Mouse (Mus musculus): ENCODE results near the gene Cenpl. TPM values are rescaled to one million over a fixed set of nuclear protein-coding genes. Genes with fewer than 3 reads are reported as not detected.
"Not testable (repeated sequence)": the region's sequence is repeated elsewhere in the genome, so short reads cannot be mapped to it uniquely, and the experiment has no call there.

Cenpl gene
- polyA plus RNA-seq (2016; fragmentation: Nextera tagmentation; extraction: Ambion mirVana): 36.2 and 40.7 TPM in 2 replicates

- peak; percentile 95 for DNase-seq (ENCODE audit: low spot score)
- H3K36me3 ChIP-seq (replicated peaks): peaks cover 13% of the 10 kb centered on the region
- H3K27ac ChIP-seq (replicated peaks): peak within 1 kb of the TSS; percentile 91
- peaks cover 32% of the 10 kb centered on the region for H3K4me1 ChIP-seq
- H3K9me3 ChIP-seq: no peaks in the 10 kb centered on the region
- peak within 1 kb of the TSS; percentile 83 for H3K4me3 ChIP-seq
- under 1% methylated on average over 57 of the region's 57 CpGs for WGBS
- no peaks in the 10 kb centered on the region for H3K27me3 ChIP-seq (replicated peaks; ENCODE audit: low read depth, poor library complexity, severe bottlenecking)
These were observed at the start of gene Cenpl, which contains the start of gene Dars2 for GRCm38 (mm10) chr1:161070352-161071271. Cenpl (plus strand) TSS chr1:161070713. Dars2 (minus strand) TSS chr1:161070658.

GRCm38 (mm10) chr1:161025410-161026210 lies 44.9 kb upstream of the Cenpl start:
- Histone ChIP-seq H3K27ac (replicated peaks) (no peak overlapping the region), H3K36me3 (replicated peaks) (peaks cover 45% of the 10 kb centered on the region), H3K4me1 (no peaks in the 10 kb centered on the region; the same call in 1 of the 2 replicates), H3K9me3 (no peaks in the 10 kb centered on the region), H3K27me3 (replicated peaks; ENCODE audit: low read depth, poor library complexity, severe bottlenecking) (no peaks in the 10 kb centered on the region), H3K4me3 (no peak overlapping the region)
- 88% methylated on average over 5 of the region's 5 CpGs for WGBS
- DNase-seq (ENCODE audit: low spot score): no peak

- Histone ChIP-seq H3K4me3 (no peak overlapping the region), H3K27ac (replicated peaks) (no peak overlapping the region), H3K9me3 (no peaks in the 10 kb centered on the region), H3K4me1 (no peaks in the 10 kb centered on the region; the same call in 1 of the 2 replicates), H3K36me3 (replicated peaks) (peaks cover 57% of the 10 kb centered on the region), H3K27me3 (replicated peaks; ENCODE audit: low read depth, poor library complexity, severe bottlenecking) (no peaks in the 10 kb centered on the region)
- 83% methylated on average over 2 of the region's 2 CpGs for WGBS
- DNase-seq (ENCODE audit: low spot score): no peak
These were observed 43.3 kb upstream of the Cenpl start for GRCm38 (mm10) chr1:161027196-161027595.

GRCm38 (mm10) chr1:161028427-161028826 lies 42.1 kb upstream of the Cenpl start:
- H3K9me3 ChIP-seq; H3K4me1 ChIP-seq; H3K27me3 ChIP-seq (replicated peaks; ENCODE audit: low read depth, poor library complexity, severe bottlenecking); DNase-seq (ENCODE audit: low spot score); H3K27ac ChIP-seq (replicated peaks); H3K4me3 ChIP-seq: not testable (repeated sequence)
- H3K36me3 ChIP-seq (replicated peaks): peaks cover 63% of the 10 kb centered on the region
- 75% methylated on average over 1 of the region's 1 CpGs for WGBS

GRCm38 (mm10) chr1:161030058-161030457 lies 40.5 kb upstream of the Cenpl start:
- no peak overlapping the region for H3K27ac ChIP-seq (replicated peaks)
- H3K4me1 ChIP-seq: peaks cover 10% of the 10 kb centered on the region
- no peak overlapping the region for H3K4me3 ChIP-seq
- no peaks in the 10 kb centered on the region for H3K27me3 ChIP-seq (replicated peaks; ENCODE audit: low read depth, poor library complexity, severe bottlenecking)
- peaks cover 56% of the 10 kb centered on the region for H3K36me3 ChIP-seq (replicated peaks)
- 93% methylated on average over 3 of the region's 3 CpGs for WGBS
- no peaks in the 10 kb centered on the region for H3K9me3 ChIP-seq
- no peak for DNase-seq (ENCODE audit: low spot score)

GRCm38 (mm10) chr1:161031881-161032280 lies 38.6 kb upstream of the Cenpl start:
- no peaks in the 10 kb centered on the region for H3K9me3 ChIP-seq
- no peak overlapping the region for H3K27ac ChIP-seq (replicated peaks)
- no peak overlapping the region for H3K4me3 ChIP-seq
- peaks cover 10% of the 10 kb centered on the region for H3K4me1 ChIP-seq
- WGBS: 91% methylated on average over 9 of the region's 9 CpGs
- no peak for DNase-seq (ENCODE audit: low spot score)
- no peaks in the 10 kb centered on the region for H3K27me3 ChIP-seq (replicated peaks; ENCODE audit: low read depth, poor library complexity, severe bottlenecking)
- H3K36me3 ChIP-seq (replicated peaks): peaks cover 60% of the 10 kb centered on the region

GRCm38 (mm10) chr1:161032345-161032744 lies 38.2 kb upstream of the Cenpl start:
- no peaks in the 10 kb centered on the region for H3K9me3 ChIP-seq
- no peaks in the 10 kb centered on the region for H3K27me3 ChIP-seq (replicated peaks; ENCODE audit: low read depth, poor library complexity, severe bottlenecking)
- H3K36me3 ChIP-seq (replicated peaks): peaks cover 60% of the 10 kb centered on the region
- H3K4me3 ChIP-seq: no peak overlapping the region
- WGBS: 93% methylated on average over 7 of the region's 7 CpGs
- no peak for DNase-seq (ENCODE audit: low spot score)
- peaks cover 10% of the 10 kb centered on the region for H3K4me1 ChIP-seq
- no peak overlapping the region for H3K27ac ChIP-seq (replicated peaks)

- no peak for DNase-seq (ENCODE audit: low spot score)
- Histone ChIP-seq H3K27me3 (replicated peaks; ENCODE audit: low read depth, poor library complexity, severe bottlenecking) (no peaks in the 10 kb centered on the region), H3K4me3 (peak overlapping the region; percentile 86), H3K4me1 (peaks cover 15% of the 10 kb centered on the region), H3K9me3 (no peaks in the 10 kb centered on the region), H3K27ac (replicated peaks) (peak overlapping the region; percentile 97), H3K36me3 (replicated peaks) (peaks cover 74% of the 10 kb centered on the region)
- WGBS: 1% methylated on average over 21 of the region's 21 CpGs
These were observed 36.6 kb upstream of the Cenpl start for GRCm38 (mm10) chr1:161033856-161034434.

- H3K9me3 ChIP-seq: no peaks in the 10 kb centered on the region
- H3K4me3 ChIP-seq: peak within 1 kb of the TSS; percentile 86
- peaks cover 72% of the 10 kb centered on the region for H3K36me3 ChIP-seq (replicated peaks)
- DNase-seq (ENCODE audit: low spot score): peak; percentile 100
- peak within 1 kb of the TSS; percentile 97 for H3K27ac ChIP-seq (replicated peaks)
- H3K4me1 ChIP-seq: peaks cover 15% of the 10 kb centered on the region
- H3K27me3 ChIP-seq (replicated peaks; ENCODE audit: low read depth, poor library complexity, severe bottlenecking): no peaks in the 10 kb centered on the region
- WGBS: under 1% methylated on average over 76 of the region's 76 CpGs
These were observed 35.9 kb upstream of the Cenpl start, which contains the start of gene Zbtb37 for GRCm38 (mm10) chr1:161034435-161035280. Zbtb37 (minus strand) TSS chr1:161034849.

GRCm38 (mm10) chr1:161035281-161035785 lies 35.2 kb upstream of the Cenpl start:
- DNase-seq (ENCODE audit: low spot score): no peak
- H3K4me1 ChIP-seq: peaks cover 15% of the 10 kb centered on the region
- no peaks in the 10 kb centered on the region for H3K27me3 ChIP-seq (replicated peaks; ENCODE audit: low read depth, poor library complexity, severe bottlenecking)
- H3K9me3 ChIP-seq: no peaks in the 10 kb centered on the region
- H3K4me3 ChIP-seq: peak overlapping the region; percentile 86
- H3K36me3 ChIP-seq (replicated peaks): peaks cover 65% of the 10 kb centered on the region
- H3K27ac ChIP-seq (replicated peaks): peak overlapping the region; percentile 97
- 0% methylated on average over 14 of the region's 14 CpGs for WGBS

- H3K4me3 ChIP-seq: peak overlapping the region; percentile 86
- H3K36me3 ChIP-seq (replicated peaks): peaks cover 60% of the 10 kb centered on the region
- no peaks in the 10 kb centered on the region for H3K9me3 ChIP-seq
- no peaks in the 10 kb centered on the region for H3K27me3 ChIP-seq (replicated peaks; ENCODE audit: low read depth, poor library complexity, severe bottlenecking)
- under 1% methylated on average over 6 of the region's 6 CpGs for WGBS
- DNase-seq (ENCODE audit: low spot score): no peak
- H3K27ac ChIP-seq (replicated peaks): peak overlapping the region; percentile 97
- peaks cover 15% of the 10 kb centered on the region for H3K4me1 ChIP-seq
These were observed 34.6 kb upstream of the Cenpl start for GRCm38 (mm10) chr1:161035786-161036404.

Data from embryonic facial prominence, embryonic 10.5 days (tissue).